Mouse (Mus musculus): ENCODE measurements at regions not wholly inside any gene's neighbourhood (a gene's known extent, or its start where the extent isn't known, plus 50 kb on each side); places are given as distances from the start of the nearest gene placed in this dataset.

- TF ChIP-seq POLR2A (IDR thresholded peaks at IDR 0.05; ENCODE audit: control insufficient read depth, low read depth, low read length): no peak
- no peak for TF ChIP-seq CTCF (IDR thresholded peaks at IDR 0.05; ENCODE audit: control insufficient read depth, insufficient read depth, insufficient replicate concordance, low read depth, low read length)
Measured at GRCm38 (mm10) chr1:14995348-14995747, 1097.8 kb downstream of the 4930444P10Rik start.

Measured in testis, adult 2 months (tissue).